Mouse (Mus musculus) bone marrow macrophage, adult 2 months (primary cell): ENCODE measurements around the gene Sept3.

Experiments
- CTCF ChIP-seq: IDR thresholded peaks from 2 replicates; pipeline ENCODE4 v1.5.1; 2012; ENCODE audit warnings: low read depth, mild to moderate bottlenecking, low read length, moderate library complexity
- POLR2A ChIP-seq: IDR thresholded peaks from 2 replicates; pipeline ENCODE4 v1.6.1; 2012; ENCODE audit warnings: mild to moderate bottlenecking, low read depth, low read length, borderline replicate concordance

DNA sequence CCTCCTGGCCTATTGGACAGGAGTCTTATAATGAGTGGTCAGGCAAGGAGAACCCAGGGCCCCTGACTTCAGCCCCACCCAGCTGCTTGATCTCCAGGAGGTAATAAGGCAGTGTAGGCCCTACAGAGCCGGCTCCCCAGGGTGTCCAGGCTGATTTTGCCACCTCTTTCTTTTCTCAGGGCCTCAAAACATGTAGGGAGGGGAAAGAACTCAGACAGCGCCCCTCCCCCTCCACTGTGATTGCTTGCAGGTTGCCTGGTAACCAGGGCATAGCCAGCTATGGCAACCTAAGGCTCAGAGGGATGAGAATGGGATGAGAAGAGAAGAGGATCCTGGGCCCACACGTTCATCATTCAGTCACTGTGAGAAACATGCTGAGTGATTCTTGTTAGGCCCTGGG is 6.5 kb upstream of the Sept3 start:
- no peak for TF ChIP-seq CTCF
- no peak for TF ChIP-seq POLR2A
